Mouse (Mus musculus) megakaryocyte-erythroid progenitor cell, adult 5-6 weeks (primary cell): ENCODE results near the gene Serac1. TPM values are rescaled to one million over a fixed set of nuclear protein-coding genes. Genes with fewer than 3 reads are reported as not detected.
A peak's percentile ranks its signal among the peaks of the same experiment; 100 is the strongest.

Experiments
- ATAC-seq: replicated peaks from 2 replicates; pipeline ENCODE4 v1.8.0; 2016; ENCODE audit warnings: mild to moderate bottlenecking, inconsistent platforms; ENCODE audit not compliant: severe bottlenecking, poor library complexity, low FRiP score, low TSS enrichment
- total RNA-seq, 2 experiments: library from RNA; stranded (forward) in 1 of 2; stranded (reverse) in 1 of 2; fragments of 200-1000, 215-1000 nt in 1 of 2; fragments of >200 nt in 1 of 2; fragmentation: Nextera tagmentation in 1 of 2; gene quantifications; 2 replicates each; pipeline ENCODE4 v1.2.3; 2014 to 2017

Gene Serac1
- total RNA-seq (2014; fragmentation: Nextera tagmentation) (3.9 and 4.3 TPM in 2 replicates), total RNA-seq (2017) (8.5 and 12.4 TPM in 2 replicates)

GRCm38 (mm10) chr17:6079287-6080122 is at the start of gene Serac1, which contains the start of gene Gtf2h5:
Gene Serac1, minus strand, starts transcription at chr17:6079741.
Gene Gtf2h5, plus strand, starts transcription at chr17:6079786.
- peak; percentile 98 for ATAC-seq

GRCm38 (mm10) chr17:6128039-6128438 is 48.5 kb upstream of the Serac1 start:
- ATAC-seq: no peak

DNA sequence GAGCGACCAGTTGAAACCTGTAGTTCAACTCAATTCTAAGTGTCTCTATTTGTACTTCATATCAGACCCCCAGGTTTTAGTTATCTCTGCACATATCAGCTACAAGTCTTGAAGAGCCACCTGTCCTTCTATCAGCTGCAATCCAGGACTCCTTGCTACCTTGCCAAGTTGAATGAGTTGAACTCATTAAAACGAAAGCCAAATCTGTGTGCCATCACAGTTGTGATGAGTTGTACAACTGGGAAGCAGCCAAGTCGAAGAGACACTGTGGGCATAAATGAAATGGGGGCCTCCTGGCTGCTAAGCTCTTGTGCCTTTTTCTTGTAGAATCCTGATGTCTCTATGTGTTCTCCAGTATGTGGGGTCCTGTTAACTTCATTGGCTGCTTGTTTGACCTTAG is 45.9 kb upstream of the Serac1 start:
- ATAC-seq: no peak

DNA sequence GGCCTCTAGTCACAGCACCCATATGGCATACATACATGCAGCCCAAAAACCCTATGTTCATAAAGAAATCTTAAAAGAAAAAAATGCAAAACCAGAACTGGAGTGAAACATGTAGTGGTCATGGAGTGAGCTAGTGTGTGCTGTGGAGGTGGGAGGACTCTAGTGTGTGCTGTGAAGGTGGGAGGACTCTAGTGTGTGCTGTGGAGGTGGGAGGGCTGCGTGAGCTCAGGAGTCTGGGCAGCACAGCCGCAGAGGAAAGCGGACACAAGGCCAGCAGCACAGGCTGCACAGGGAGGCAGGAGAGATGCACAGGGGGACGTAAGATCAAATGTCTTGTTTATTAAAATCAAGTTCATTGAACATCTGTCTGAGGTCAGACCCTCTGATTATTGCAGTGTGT is 44.2 kb upstream of the Serac1 start:
- ATAC-seq: no peak

GRCm38 (mm10) chr17:6118861-6119260 is 39.3 kb upstream of the Serac1 start:
- ATAC-seq: no peak

DNA sequence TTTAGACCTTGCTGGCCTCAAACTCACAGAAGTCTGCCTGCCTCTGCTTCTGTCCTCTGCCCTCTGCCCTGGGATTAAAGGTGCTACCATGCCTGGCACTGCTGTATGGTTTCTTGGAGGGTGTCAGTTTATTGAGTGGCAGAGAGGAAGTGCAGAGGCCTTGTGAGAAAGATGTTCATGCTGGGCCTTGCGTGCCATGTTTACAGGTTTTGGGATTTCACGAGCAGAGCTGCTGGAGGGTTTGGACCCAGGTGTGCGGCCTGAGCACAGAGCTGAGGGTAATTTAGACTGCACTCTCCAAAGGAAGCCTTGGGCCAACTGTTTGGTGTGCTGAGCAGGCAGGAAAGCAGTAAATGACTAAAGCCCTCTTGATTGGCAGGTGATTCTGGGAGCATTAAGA is 38.4 kb upstream of the Serac1 start:
- ATAC-seq: no peak

DNA sequence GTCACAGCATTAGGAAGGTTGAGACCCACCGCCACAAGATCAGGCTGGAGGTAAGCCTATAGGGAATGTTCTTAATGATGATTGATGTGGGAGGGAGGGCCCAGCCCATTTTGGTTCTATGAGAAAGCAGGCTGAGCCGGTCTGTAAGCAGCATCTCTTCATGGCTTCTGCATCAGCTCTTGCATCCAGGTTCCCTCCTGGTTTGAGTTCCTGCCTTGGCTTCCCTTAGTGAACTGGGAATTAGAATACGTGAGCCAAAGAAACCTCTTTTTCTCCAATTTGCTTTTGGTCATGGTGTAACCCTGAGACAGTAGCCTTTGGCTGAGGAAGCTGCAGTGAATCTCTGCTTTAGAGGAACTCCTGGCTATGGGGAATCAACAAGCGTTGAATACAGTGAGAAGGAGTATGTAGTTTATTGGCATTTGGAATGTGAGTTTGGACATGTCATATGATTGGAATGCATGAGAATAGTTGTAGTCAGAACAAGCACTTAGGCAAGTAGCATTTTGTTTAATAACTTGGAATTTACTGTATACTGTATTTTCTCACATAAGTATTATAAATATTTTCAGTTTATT is 37.7 kb upstream of the Serac1 start:
- ATAC-seq: no peak

DNA sequence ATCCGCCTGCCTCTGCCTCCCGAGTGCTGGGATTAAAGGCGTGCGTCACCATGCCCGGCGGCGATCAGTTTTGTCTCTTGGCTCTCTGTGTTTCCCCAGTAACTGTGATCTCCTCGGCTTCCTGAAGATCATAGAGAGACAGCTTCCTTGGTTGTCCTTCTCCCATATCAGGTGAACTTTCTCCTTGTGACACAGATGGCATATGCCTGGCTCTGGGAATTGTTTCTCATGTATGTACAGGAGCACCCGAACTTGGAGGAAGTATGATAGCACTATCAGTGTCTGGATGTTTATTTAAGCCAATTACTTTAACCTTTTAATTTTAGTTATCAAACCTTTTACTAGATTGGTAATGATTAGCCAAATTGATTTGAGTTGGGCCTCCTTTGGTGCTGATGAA is 35.5 kb upstream of the Serac1 start:
- no peak for ATAC-seq

- ATAC-seq: no peak
Observed at GRCm38 (mm10) chr17:6113653-6114052, 34.1 kb upstream of the Serac1 start.

DNA sequence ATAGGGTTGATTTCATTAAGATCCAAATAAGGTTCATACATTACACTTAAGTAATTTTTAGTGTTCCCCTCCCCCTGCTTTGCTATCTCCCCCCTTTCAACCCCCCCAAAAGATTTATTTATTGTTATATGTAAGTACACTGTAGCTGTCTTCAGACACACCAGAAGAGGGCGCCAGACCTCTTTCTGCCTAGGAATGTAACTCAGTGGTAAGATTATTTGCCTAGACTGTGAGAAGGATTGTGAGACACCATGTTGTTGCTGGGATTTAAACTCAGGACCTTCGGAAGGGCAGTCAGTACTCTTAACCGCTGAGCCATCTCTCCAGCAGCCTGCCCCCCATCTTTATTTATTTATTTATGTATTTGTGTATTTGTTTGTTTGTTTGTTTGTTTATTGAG is 31.4 kb upstream of the Serac1 start:
- ATAC-seq: no peak

DNA sequence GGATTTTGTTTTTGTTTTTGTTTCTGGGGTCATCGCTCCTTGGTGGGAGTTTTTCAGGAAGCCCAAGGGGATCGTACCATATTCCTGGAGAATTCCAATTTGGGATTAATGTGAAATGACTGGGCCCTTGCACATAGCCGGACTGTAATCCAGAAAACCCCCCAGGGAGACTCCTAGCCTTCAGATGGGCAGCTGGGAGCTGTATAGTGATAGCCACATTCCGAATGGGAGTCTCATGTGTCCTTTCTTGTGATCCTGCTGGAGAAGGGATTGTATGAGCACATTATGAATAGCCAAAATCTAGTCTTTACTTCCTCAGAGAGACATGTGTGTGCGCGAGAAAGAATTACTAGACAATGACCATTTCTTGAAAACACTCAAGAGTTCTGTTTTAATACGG is 28.6 kb upstream of the Serac1 start:
- no peak for ATAC-seq

DNA sequence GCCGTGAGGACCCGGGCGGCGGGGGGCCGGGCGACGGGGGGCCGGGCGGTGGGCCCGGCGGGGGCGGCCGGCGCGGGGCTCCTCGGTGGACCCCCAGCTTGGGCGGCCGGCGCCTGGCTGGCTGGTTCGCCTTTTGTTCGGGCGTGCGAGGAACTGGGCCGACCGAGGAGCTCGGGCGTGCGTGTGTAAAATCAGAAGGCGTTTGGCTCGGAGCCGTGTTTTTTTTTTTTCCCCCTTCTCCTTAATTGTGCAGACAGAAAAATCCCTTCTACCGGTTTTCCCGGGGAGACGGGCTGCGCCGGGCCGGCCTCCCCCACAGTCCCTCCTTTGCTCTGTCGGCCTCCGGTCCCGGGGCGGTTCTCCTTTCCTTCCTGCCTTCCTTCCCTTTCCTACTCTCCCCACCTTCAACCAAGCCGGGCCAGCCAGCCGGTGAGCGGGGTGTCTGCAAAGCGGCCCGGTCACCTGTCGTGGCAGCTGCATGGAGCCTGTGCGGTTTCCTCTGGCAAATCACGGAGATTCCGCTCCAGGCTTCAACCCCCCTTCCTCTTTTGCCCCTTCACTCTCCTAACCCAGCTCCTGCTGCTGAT is 27.6 kb upstream of the Serac1 start:
- ATAC-seq: peak; percentile 35; the same call in 1 of the 2 replicates

- ATAC-seq: peak; percentile 91
Observed at GRCm38 (mm10) chr17:6106361-6107014, 26.9 kb upstream of the Serac1 start, which contains the start of gene Tulp4. Gene Tulp4, plus strand, starts transcription at chr17:6106437.

GRCm38 (mm10) chr17:6103566-6103965 is 24.0 kb upstream of the Serac1 start:
- no peak for ATAC-seq

- no peak for ATAC-seq
Observed at GRCm38 (mm10) chr17:6102287-6102686, 22.7 kb upstream of the Serac1 start.

GRCm38 (mm10) chr17:6097884-6098283 is 18.3 kb upstream of the Serac1 start:
- peak; percentile 94 for ATAC-seq

GRCm38 (mm10) chr17:6095579-6095978 is 16.0 kb upstream of the Serac1 start:
- ATAC-seq: no peak

GRCm38 (mm10) chr17:6091604-6092003 is 12.1 kb upstream of the Serac1 start:
- no peak for ATAC-seq

DNA sequence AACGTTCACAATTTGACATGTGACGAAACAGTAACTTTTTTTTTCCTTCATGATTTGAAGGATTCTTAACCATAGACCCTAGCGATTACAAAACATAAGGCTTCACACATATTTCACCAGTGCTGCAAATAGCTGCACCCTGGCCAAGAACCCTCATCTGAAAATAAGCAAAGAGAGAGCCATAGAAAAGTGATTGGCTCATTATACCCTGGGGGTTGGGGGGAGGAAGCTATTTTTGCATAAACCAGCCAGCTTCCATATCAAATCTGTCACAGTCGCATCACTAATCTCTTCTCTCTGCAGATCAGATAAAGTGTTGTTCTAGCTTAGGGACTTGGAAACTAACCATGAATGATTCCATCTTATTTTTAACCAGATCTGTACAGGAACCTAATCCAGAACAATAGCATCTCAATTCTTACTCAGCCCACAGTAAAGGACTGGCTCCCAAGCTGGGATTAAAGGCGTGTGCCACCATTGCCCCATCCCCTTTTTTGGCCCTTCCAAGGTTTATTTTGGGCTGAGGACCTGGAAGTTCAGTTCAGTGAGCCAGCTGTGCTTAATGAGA is 3.9 kb upstream of the Serac1 start:
- no peak for ATAC-seq

GRCm38 (mm10) chr17:6073405-6073804 is 6.1 kb downstream of the Serac1 start:
- ATAC-seq: no peak
